9 mouse cellular contexts compared by ENCODE assay signal in the genomic region with DNA sequence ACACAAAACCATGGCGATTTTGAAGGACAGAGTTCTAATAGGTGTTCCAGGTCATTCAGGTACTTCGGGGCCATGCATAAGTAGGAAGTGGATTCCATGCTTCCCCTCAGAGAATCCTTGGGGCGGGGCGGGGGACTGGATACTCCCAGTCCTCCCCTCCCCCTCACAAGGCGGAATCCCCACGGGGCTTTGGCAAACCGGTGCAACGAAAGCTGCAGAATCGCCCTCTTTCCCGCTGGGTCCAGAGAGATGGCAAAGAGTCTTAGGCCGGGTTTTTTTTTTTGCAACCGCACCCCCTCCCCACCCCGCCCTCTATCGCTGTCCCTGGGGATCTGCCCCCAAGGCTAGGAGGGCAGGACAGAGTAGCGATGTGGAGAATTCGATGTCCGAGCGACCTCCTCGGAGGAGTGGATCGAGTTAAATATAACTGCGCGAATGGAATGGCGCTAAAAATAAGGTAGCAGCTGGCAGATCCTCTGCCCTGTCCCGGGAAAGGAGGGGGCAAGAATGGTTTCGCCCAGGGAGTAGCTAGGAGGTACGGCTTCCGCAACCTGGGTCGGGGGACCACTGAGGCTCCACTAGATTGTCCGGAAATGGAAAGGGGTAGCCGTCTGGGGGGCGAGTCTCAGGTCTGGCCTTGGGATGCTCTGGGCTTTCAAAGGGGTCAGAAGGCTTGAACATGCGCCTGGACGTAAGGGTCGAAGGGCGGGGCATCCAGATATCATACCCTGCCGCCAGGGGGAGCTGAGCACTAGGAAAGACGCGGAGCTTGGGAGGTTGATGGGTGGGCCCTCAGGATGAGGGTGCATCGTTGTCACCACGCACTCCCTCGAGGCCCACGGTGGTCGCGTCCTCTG. TPM values are rescaled to one million over a fixed set of nuclear protein-coding genes. Genes with fewer than 3 reads are reported as not detected.
DNase-seq lines count a peak whose midpoint lies in the region; ATAC-seq and TF ChIP-seq lines count a peak whose summit lies in the region.
"Had no signal": no experiment of that assay in that cellular context is flagged by ENCODE, and none has a peak within 500 bp of the region (broad histone marks: within the 10 kb centered on the region; RNA-seq: fewer than 3 reads in every experiment).

No protein-coding gene starts in this region.

- H3K36me3 ChIP-seq in heart, embryonic 14.5 days (ENCODE audit: control insufficient read depth, insufficient read depth, low read length): no peaks in the 10 kb centered on the region
- no peaks in the 10 kb centered on the region for H3K36me3 ChIP-seq in liver, embryonic 14.5 days (replicated peaks; ENCODE audit: control insufficient read depth, insufficient read depth, low read depth)
- H3K36me3 ChIP-seq: liver, embryonic 15.5 days had no signal

- peaks cover 78% of the 10 kb centered on the region for H3K27me3 ChIP-seq in heart, embryonic 14.5 days (ENCODE audit: control insufficient read depth, insufficient read depth, low read length)
- H3K27me3 ChIP-seq in liver, embryonic 14.5 days (ENCODE audit: control insufficient read depth, insufficient read depth, low read length): peaks cover 68% of the 10 kb centered on the region

- TF ChIP-seq CTCF in layer of hippocampus, adult 2 months (conservative IDR thresholded peaks at IDR 0.05): peak; percentile 61
- TF ChIP-seq CTCF in liver, embryonic 14.5 days (IDR thresholded peaks at IDR 0.05; ENCODE audit: low read depth): peak; percentile 65

- H3K4me2 ChIP-seq in heart, embryonic 14.5 days (ENCODE audit: low read length): peak overlapping the region; percentile 64
- H3K4me2 ChIP-seq in liver, embryonic 14.5 days (ENCODE audit: low read depth): no peak overlapping the region
- H3K4me2 ChIP-seq: liver, embryonic 15.5 days had no signal

- 1% methylated on average over 44 of the region's 44 CpGs for WGBS in heart, embryonic 14.5 days
- WGBS in liver, embryonic 14.5 days (ENCODE audit: insufficient replicate concordance): 6% methylated on average over 44 of the region's 44 CpGs

- H3K9ac ChIP-seq in heart, embryonic 14.5 days (ENCODE audit: low read length): no peak overlapping the region
- H3K9ac ChIP-seq in liver, embryonic 14.5 days (replicated peaks): no peak overlapping the region
- H3K9ac ChIP-seq: liver, embryonic 15.5 days had no signal

- no peak for DNase-seq in layer of hippocampus, adult 2 months (ENCODE audit: low spot score in 2 of 2)
- no peak for DNase-seq in layer of hippocampus, postnatal 36 days
- DNase-seq in embryo, embryonic 11 days: peak; percentile 43
- no peak for DNase-seq in liver, embryonic 14.5 days (ENCODE audit: low read depth in 3 of 3, low spot score in 3 of 3)
- no peak for DNase-seq in spleen, postnatal 14 days (ENCODE audit: low spot score in 2 of 2)
- no peak for DNase-seq in frontal cortex, postnatal 14 days (ENCODE audit: low spot score in 2 of 2)

- H3K27ac ChIP-seq in layer of hippocampus, adult 2 months: no peak overlapping the region
- no peak overlapping the region for H3K27ac ChIP-seq in heart, embryonic 14.5 days (replicated peaks in 1 of 2; ENCODE audit: control insufficient read depth in 1 of 2, insufficient read depth in 1 of 2, low read depth in 2 of 2, low read length in 2 of 2)
- no peak overlapping the region for H3K27ac ChIP-seq in liver, embryonic 14.5 days
- H3K27ac ChIP-seq: liver, embryonic 15.5 days had no signal

- no peaks in the 10 kb centered on the region for H3K9me3 ChIP-seq in heart, embryonic 14.5 days (ENCODE audit: control insufficient read depth, low read length)
- H3K9me3 ChIP-seq in liver, embryonic 14.5 days (ENCODE audit: control insufficient read depth, low read length): no peaks in the 10 kb centered on the region
- H3K9me3 ChIP-seq: liver, embryonic 15.5 days had no signal

- H3K4me1 ChIP-seq in heart, embryonic 14.5 days (ENCODE audit: control insufficient read depth in 2 of 2, insufficient read depth in 2 of 2, low read length in 2 of 2): peaks cover 2 to 14% of the 10 kb centered on the region in 2 experiments; a peak in 2 of 4 replicates
- H3K4me1 ChIP-seq in liver, embryonic 14.5 days (replicated peaks; ENCODE audit: control insufficient read depth in 2 of 2, insufficient read depth in 2 of 2, low read length in 1 of 2): no peaks in the 10 kb centered on the region

- no peak for ATAC-seq in heart, embryonic 14.5 days (ENCODE audit: insufficient number of reproducible peaks, insufficient read depth, low FRiP score, low read depth)
- ATAC-seq in liver, embryonic 14.5 days (ENCODE audit: insufficient read depth): no peak
- no peak for ATAC-seq in inflammation-experienced regulatory T-cells, adult 6 months

- H3K4me3 ChIP-seq in layer of hippocampus, adult 2 months: no peak overlapping the region
- peak overlapping the region; percentile 2 to 33; a peak in 2 of 4 replicates for H3K4me3 ChIP-seq in heart, embryonic 14.5 days (ENCODE audit: control insufficient read depth in 1 of 2, insufficient read depth in 1 of 2, low read depth in 1 of 2, low read length in 2 of 2)
- no peak overlapping the region for H3K4me3 ChIP-seq in liver, embryonic 14.5 days (ENCODE audit: insufficient read depth in 1 of 2, low read depth in 2 of 2, low read length in 2 of 2)
- H3K4me3 ChIP-seq: liver, embryonic 15.5 days had no signal

- TF ChIP-seq EP300 in liver, embryonic 14.5 days (IDR thresholded peaks at IDR 0.05; ENCODE audit: low read depth): no peak

RNA-seq across cellular contexts. Expression of a gene that starts 5.8 kb away (rescaled TPM):
- total RNA-seq in layer of hippocampus, adult 2 months (2021): not detected
- total RNA-seq in layer of hippocampus, postnatal 36 days (2021): not detected
- not detected in 2 replicates for polyA plus RNA-seq in heart, embryonic 14.5 days (2014; fragmentation: Nextera tagmentation; extraction: Ambion mirVana)
- polyA plus RNA-seq in liver, embryonic 14.5 days (2012; rRNA removed): 0.01 TPM in 1 of 2 replicates, not detected in the other
- not detected in 2 replicates for polyA plus RNA-seq in liver, embryonic 14.5 days (2014; fragmentation: Nextera tagmentation; extraction: Ambion mirVana)
- not detected for polyA plus RNA-seq in inflammation-experienced regulatory T-cells, adult 6 months (2017; shearing (Covaris generic))
- polyA plus RNA-seq: liver, embryonic 15.5 days had no signal

Comparison
In these comparisons a context has a peak if more than half of its experiments do, and no peak if none do; other contexts are left out.
1. H3K4me3 ChIP-seq: peak in heart, embryonic 14.5 days (2 of 2); none in layer of hippocampus, adult 2 months (single experiment) and liver, embryonic 14.5 days (0 of 2).